Mouse (Mus musculus): ENCODE measurements around the gene Gcm1. TPM values are rescaled to one million over a fixed set of nuclear protein-coding genes. Genes with fewer than 3 reads are reported as not detected.

The Gcm1 gene
- not detected in 2 replicates for total RNA-seq (2017)

DNA sequence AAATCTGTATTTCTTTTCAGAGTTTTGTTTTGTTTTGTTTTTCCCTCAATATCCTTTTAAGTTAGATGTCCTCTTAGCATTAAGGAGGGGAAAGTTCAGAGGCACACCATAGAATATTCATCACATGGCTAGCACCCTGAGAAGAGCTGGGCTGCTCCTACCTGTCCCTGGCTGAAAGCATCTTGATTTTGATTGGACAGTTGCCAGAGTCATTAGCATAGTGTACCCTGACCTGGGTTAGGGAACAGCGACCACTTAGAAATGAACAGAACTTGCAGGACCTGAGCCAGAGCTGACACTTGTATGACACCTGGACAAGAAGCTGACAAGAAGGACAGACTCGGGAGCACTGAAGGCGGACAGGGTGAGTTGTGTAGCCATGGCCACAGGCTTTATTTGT lies at the start of gene Gcm1:
TSS of gene Gcm1 (plus strand) at position 248 of the 400 bp plus-strand sequence.
- no peak for ATAC-seq (replicated peaks in 1 of 2; ENCODE audit: insufficient read depth in 1 of 2, low FRiP score in 2 of 2, low TSS enrichment in 1 of 2, low read depth in 1 of 2, poor library complexity in 2 of 2, severe bottlenecking in 2 of 2)

DNA sequence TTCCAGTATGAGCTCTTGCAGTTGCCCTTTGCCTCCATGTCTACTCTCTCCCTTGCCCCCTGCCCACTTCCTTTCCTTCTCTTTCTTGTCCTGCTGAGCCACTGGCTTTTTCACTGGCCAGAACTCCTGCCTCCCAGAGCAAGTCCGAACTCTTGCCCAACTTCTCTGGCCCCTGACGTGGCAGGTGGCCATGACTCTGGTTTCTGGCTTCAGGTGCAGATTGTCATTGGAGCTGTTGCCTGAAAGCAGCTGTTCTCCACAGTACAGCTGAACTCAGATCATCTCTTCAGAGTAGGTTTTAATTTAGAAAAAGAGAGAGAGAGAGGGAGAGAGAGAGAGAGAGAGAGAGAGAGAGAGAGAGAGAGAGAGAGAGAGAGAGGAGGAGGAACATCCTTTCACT lies 48.4 kb upstream of the Gcm1 start:
- ATAC-seq (replicated peaks in 1 of 2; ENCODE audit: insufficient read depth in 1 of 2, low FRiP score in 2 of 2, low TSS enrichment in 1 of 2, low read depth in 1 of 2, poor library complexity in 2 of 2, severe bottlenecking in 2 of 2), result no peak

DNA sequence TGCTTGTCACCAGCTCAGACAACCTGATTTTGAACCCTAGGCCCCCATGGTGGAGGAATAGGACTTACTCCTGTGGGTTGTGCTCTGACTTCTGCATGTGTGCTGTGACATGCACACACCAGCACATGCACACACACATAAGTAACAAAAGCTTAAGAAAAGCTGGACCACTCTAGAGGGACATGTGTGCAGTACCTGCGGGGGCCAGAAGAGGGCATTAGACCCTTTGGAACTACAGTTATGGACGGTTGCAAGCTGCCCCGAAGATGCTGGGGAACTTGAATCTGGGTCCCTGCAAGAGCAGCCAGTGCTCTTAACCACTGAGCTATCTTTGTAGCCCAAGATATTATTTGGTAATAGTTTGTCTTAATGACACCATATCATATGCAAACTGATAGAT lies 46.2 kb upstream of the Gcm1 start:
- ATAC-seq (replicated peaks in 1 of 2; ENCODE audit: insufficient read depth in 1 of 2, low FRiP score in 2 of 2, low TSS enrichment in 1 of 2, low read depth in 1 of 2, poor library complexity in 2 of 2, severe bottlenecking in 2 of 2), result peak in 1 of 2 experiments; percentile 33; a peak in 2 of 4 replicates

DNA sequence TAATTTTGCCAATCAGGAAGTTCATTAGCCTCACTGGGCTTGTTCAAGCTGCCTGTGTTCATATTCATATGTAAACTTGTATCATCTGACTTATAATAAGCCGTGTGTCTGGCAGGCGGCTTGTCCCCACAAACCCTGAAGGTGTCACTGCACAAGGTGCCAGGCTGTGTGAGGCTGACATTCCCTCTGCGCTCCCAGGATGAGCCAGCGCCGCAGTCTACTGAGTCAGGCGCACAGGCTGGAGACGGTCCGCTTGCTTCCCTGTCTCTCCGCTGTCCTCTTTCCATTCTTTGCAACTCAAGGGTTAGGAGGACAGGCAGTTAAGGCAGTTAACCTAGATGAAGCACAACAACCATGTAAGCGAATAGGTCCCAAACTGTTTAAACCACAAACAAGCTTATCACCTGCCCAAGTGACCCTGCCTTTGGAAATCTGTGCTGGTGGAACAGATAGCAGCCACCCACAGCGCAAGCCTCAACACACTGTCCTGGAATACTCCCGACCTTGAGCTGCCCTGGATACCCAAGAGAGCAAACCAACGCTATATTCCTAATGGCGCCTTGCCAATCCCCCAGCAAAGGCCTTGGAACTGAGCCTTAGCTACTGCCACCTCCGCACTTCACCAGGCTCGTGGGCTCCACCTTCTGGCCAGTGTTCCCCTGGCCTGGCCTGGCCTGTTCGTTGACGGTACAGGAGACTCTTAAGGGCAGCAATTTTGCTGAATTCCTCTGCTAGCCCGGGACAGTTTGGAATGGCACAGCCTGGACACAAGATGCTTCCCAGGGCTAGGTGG lies 45.3 kb upstream of the Gcm1 start:
- ATAC-seq (replicated peaks in 1 of 2; ENCODE audit: insufficient read depth in 1 of 2, low FRiP score in 2 of 2, low TSS enrichment in 1 of 2, low read depth in 1 of 2, poor library complexity in 2 of 2, severe bottlenecking in 2 of 2), result peak; percentile 39 to 75; a peak in 3 of 4 replicates

DNA sequence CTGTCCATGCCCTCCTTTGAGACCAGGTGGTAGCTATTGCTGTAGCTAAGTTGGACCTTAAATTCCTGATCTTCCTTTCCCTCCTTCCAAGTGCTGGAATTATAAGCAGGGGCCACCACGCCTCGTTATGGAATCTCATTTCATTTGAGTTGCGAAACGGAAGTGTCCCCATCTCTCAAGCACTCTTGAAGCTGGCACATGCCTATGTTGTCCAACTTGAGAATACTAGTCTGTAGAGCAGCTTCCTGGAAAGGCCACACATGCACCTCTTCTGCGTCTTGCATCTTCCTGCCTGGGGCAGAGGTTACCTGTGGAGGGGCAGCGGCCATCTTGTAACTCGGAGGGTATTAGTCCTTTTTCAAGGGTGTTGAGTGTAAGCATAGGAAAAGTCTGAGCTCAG lies 42.3 kb upstream of the Gcm1 start:
- no peak for ATAC-seq (replicated peaks in 1 of 2; ENCODE audit: insufficient read depth in 1 of 2, low FRiP score in 2 of 2, low TSS enrichment in 1 of 2, low read depth in 1 of 2, poor library complexity in 2 of 2, severe bottlenecking in 2 of 2)

DNA sequence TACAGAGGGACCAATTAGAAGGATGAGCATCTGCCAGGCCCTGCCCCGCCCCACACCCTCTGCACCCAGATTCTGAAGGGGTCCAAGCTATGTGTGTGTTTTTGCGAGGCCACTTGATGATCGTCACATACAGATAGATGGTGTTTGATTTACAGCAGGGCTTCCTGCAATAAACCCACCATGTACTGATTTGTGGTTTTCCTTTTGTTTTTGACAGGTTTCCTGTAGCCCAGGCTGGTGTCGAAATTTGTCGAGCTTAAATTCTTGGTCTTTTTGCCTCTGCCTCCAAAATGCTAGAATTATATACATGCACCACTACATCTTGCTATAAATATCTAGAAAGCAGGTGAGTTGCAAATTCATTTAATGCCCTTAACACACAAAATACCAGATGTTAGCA lies 41.5 kb upstream of the Gcm1 start:
- peak; percentile 49 to 53 for ATAC-seq (replicated peaks in 1 of 2; ENCODE audit: insufficient read depth in 1 of 2, low FRiP score in 2 of 2, low TSS enrichment in 1 of 2, low read depth in 1 of 2, poor library complexity in 2 of 2, severe bottlenecking in 2 of 2)

DNA sequence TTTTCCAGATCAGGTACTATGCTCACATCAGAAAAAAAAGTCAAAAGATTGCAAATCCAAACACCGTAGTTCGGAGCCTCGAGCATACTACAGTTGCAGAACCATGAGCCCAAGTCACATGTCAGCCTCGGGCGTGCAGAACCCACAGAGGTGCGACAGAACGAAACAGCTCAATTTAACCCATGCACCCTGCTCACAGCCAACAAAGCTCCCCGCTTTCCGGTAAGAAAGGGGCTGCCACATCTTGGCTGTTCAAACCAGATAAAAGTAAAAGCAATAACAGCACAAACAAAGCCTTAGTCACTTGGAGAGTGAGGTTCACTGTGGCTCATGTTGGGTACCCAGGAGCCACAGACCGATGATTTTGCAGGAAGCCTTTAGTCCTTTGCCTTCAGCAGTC lies 41.0 kb upstream of the Gcm1 start:
- peak; percentile 29 to 44; a peak in 3 of 4 replicates for ATAC-seq (replicated peaks in 1 of 2; ENCODE audit: insufficient read depth in 1 of 2, low FRiP score in 2 of 2, low TSS enrichment in 1 of 2, low read depth in 1 of 2, poor library complexity in 2 of 2, severe bottlenecking in 2 of 2)

DNA sequence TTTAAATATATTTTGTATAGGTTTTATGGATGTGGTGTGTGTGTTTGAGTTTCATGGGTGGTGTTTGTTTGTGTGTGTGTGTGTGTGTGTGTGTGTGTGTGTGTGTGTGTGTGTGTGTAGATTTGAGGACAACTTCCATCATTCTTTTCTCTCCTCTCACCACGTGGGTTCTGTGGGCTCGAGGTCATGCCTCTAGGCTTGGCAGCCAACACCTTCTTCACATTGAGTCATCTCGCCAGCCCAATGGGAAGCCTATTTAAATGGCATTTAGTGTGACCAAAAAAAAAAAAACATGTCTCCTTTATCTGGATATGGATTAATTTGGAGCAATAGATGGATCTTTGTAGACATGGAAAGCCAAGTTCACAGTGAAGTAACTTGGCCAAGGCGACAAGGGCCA lies 39.7 kb upstream of the Gcm1 start:
- no peak for ATAC-seq (replicated peaks in 1 of 2; ENCODE audit: insufficient read depth in 1 of 2, low FRiP score in 2 of 2, low TSS enrichment in 1 of 2, low read depth in 1 of 2, poor library complexity in 2 of 2, severe bottlenecking in 2 of 2)

DNA sequence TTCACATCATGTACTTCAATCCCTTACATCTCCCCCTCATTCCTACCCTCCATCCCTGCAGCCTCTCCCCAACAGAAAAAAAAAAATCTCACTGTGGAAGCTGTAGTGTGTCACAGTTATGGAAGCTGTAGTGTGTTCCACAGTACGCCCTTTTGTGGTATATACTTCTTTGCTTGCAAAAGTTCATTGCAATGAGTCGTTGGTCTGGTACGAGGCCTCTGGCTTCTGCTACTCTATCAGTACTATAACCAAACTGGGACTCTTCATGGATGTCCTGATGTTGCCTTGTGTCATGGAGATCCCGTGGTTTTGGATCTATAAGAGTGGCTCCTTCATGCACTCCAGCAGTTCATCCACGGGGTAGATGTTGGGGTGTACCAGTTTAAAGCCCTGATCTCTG lies 39.0 kb upstream of the Gcm1 start:
- ATAC-seq (replicated peaks in 1 of 2; ENCODE audit: insufficient read depth in 1 of 2, low FRiP score in 2 of 2, low TSS enrichment in 1 of 2, low read depth in 1 of 2, poor library complexity in 2 of 2, severe bottlenecking in 2 of 2), result no peak

DNA sequence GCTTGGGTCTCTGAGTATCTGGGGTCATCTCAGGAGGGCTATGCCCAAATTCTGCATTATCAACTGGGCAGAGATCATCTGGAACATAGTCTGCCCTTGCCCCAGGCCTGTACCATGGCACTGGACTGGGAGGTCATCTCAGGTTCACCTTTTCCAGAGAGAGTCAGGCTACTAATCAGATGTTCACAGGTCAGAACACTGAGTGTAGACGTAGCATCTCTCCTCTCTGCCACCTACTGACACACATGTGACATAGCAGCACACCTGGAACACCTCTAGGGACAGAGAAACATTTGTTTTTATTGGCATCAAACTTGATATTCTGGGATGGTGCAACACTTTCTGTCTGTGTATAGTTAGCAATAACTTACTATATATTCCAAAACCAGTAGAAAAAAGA lies 37.9 kb upstream of the Gcm1 start:
- no peak for ATAC-seq (replicated peaks in 1 of 2; ENCODE audit: insufficient read depth in 1 of 2, low FRiP score in 2 of 2, low TSS enrichment in 1 of 2, low read depth in 1 of 2, poor library complexity in 2 of 2, severe bottlenecking in 2 of 2)

DNA sequence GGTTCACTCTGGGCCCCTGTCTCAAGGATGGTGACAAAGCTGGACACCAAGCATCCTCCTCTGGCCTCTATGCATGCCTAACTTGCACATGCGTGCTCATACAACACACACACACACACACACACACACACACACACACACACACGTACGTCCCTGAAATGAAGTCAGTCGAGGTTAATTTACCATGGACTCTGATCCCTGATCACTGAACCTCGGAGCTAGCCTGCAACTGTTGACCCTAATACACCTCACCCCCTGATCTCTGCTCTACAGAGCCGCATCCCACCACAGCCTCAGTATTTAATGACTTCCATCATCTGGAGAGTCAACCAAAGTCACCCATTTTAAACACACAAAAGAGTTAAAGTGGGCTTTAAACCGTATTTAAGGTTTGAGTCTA lies 35.9 kb upstream of the Gcm1 start:
- no peak for ATAC-seq (replicated peaks in 1 of 2; ENCODE audit: insufficient read depth in 1 of 2, low FRiP score in 2 of 2, low TSS enrichment in 1 of 2, low read depth in 1 of 2, poor library complexity in 2 of 2, severe bottlenecking in 2 of 2)

DNA sequence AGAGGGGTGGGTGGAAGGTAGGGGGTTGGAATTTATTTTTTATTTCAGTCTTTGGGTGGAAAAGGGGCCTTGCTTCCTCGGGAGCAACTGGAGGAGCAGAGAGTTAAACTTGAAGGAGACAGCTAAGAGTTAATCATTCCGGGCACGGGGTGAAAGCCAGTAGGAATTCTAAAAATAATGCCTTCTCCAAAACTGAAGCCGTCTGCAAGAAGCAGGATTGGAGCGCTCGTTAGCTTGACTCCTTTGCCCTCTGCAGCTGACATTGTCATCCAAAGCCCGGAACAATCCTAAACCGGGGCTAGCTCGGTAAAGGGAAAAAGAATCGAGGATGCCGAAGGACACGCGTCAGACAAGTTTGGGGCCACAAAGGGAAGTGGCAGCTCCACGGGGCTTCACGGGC lies 35.4 kb upstream of the Gcm1 start:
- no peak for ATAC-seq (replicated peaks in 1 of 2; ENCODE audit: insufficient read depth in 1 of 2, low FRiP score in 2 of 2, low TSS enrichment in 1 of 2, low read depth in 1 of 2, poor library complexity in 2 of 2, severe bottlenecking in 2 of 2)

DNA sequence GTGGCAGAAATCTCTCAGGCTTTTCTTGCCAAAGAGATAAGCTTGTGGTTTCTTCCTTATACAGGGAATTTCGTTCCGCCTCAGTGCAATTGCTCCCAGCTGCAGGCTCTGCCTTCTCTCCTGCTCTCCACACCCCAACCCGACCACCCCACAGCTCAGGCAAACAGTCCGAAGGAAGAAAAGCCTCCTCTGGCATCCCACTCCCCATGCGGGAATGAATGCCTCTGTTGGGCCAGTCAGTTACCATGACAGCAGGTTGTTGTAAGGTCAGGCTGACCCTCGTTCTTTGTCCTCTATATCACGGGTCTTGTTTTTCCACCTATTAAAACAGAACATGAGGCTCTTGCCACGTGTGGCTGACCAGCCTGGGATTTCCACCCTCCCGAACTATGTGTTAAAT lies 30.5 kb upstream of the Gcm1 start:
- ATAC-seq (replicated peaks in 1 of 2; ENCODE audit: insufficient read depth in 1 of 2, low FRiP score in 2 of 2, low TSS enrichment in 1 of 2, low read depth in 1 of 2, poor library complexity in 2 of 2, severe bottlenecking in 2 of 2), result no peak

DNA sequence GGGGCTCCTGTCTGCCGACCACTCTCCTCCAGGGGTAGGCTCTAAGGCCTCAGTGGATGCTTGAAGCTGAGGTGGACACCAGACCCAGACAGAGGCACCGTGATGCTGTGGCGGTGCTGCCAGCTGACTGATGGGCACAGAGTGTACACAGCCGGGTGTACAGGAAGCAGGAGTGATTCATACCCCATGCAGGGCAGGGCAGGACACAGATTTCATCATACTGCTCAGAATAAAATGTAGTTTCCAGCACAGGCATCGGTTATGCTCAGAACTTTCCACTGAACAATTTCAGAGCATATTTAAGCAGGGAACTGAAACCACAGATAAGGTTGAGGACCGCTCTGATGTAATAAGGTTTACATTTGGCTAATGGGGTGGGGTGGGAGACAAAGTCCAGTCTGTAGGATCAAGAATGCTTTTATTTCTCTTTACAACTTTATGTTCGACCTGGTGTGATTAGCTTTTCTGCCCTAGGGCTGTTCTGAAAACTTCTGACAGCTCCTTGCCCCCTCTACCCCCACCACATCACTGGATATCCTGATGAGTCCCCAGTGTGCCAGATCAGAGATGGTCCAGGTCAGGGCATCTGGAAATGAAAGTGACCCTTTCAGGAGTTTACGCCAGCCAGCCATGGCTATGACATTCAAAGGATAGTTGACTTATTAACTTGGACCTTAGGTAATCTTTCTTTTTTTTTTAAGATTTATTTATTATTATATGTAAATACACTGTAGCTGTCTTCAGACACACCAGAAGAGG lies 29.4 kb upstream of the Gcm1 start:
- ATAC-seq (replicated peaks in 1 of 2; ENCODE audit: insufficient read depth in 1 of 2, low FRiP score in 2 of 2, low TSS enrichment in 1 of 2, low read depth in 1 of 2, poor library complexity in 2 of 2, severe bottlenecking in 2 of 2), result peak in 1 of 2 experiments; percentile 36; a peak in 1 of 4 replicates

DNA sequence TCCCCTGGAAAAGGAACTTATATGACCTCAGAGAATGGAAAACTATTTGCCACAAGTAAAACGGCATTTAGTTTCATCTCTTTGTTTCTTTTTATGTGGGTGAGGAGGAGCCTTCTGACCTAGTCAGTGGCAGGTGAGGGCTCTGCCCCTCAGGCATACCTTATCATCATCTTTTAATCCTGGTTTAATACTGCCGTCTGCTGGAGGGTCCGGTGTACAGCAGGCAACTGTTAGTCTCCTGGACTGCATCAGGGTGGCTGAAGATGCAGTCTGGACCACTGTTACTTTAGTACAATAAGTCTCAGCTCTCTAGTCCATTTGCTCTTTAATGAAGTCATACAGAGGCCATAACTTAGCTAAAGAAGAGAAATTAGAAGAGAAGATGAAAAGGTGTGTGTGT lies 26.9 kb upstream of the Gcm1 start:
- peak; percentile 71 to 84 for ATAC-seq (replicated peaks in 1 of 2; ENCODE audit: insufficient read depth in 1 of 2, low FRiP score in 2 of 2, low TSS enrichment in 1 of 2, low read depth in 1 of 2, poor library complexity in 2 of 2, severe bottlenecking in 2 of 2)

DNA sequence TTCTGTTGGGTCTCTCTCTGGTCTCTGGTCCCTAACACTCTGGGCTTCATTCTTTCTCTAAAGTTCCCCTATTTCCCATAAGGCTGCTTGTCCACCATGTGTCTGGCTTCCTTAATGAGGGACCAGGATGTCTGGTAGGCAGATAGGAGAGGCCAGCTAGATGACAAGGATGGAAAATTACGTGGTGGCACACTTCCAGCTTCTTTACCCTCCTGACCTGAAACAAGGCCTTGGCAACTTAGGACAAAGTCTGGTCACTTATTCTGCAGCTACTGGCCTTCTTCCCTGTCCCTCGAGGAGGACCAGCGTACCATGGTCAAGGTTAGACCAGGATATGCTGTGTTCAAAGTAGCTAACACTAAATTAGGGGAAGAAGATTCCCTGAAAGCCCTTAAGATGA lies 24.6 kb upstream of the Gcm1 start:
- ATAC-seq (replicated peaks in 1 of 2; ENCODE audit: insufficient read depth in 1 of 2, low FRiP score in 2 of 2, low TSS enrichment in 1 of 2, low read depth in 1 of 2, poor library complexity in 2 of 2, severe bottlenecking in 2 of 2), result no peak

DNA sequence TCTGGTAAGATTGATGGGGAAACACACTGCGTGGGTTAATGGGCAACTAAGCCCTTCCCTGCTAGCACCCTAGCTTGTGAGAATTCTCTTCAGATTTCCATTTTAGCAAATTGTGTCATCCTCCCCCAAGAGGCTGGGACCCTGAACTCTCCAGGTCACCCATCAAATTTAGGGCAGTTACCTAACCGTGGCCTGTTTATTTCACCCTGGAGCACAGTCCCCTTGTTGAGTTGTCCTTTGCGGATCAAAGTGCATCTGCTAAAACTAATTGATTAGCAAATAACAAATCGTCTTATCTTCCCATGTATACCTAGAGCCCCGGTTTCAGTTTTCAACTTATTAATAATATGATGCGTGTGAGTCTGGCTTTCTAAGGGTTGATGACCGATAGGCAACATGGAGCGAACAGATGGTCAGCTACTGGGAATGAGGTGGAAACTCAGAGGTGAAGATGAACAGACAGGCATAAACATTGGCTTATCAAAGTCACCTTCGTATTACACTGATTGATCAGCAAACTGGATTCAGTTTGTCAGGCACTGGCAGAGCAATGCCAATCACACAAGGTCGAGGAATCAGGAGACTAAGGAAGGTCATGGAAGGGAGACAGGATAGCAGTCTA lies 20.8 kb upstream of the Gcm1 start:
- ATAC-seq (replicated peaks in 1 of 2; ENCODE audit: insufficient read depth in 1 of 2, low FRiP score in 2 of 2, low TSS enrichment in 1 of 2, low read depth in 1 of 2, poor library complexity in 2 of 2, severe bottlenecking in 2 of 2), result no peak

DNA sequence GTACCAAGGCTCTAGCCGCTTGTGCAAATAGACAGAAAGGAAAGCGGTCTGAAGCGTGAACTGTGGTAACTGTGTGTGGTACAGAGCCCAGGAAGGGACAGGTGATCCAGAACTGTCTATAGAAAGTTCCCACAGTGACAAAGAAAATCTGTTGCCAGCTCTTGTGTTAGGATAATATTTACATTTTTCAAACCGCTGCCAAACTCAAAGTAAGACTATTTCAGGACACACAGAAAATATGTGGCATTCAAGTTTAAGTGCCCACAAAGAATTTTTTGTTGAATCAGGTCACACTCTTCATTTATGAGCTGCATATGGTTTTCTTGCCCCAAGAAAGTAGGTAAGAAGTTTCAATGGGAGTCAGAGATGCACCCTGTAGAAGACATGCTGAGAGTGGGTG lies 18.8 kb upstream of the Gcm1 start:
- no peak for ATAC-seq (replicated peaks in 1 of 2; ENCODE audit: insufficient read depth in 1 of 2, low FRiP score in 2 of 2, low TSS enrichment in 1 of 2, low read depth in 1 of 2, poor library complexity in 2 of 2, severe bottlenecking in 2 of 2)
